Mouse (Mus musculus): ENCODE results near the gene Recql. TPM values are rescaled to one million over a fixed set of nuclear protein-coding genes. Genes with fewer than 3 reads are reported as not detected.
A peak's percentile ranks its signal among the peaks of the same experiment; 100 is the strongest.
"Not testable (repeated sequence)": the region's sequence is repeated elsewhere in the genome, so short reads cannot be mapped to it uniquely, and the experiment has no call there.

Recql gene
- total RNA-seq, 2 experiments from 2014 or later = 21.9 to 24.5 TPM

DNA sequence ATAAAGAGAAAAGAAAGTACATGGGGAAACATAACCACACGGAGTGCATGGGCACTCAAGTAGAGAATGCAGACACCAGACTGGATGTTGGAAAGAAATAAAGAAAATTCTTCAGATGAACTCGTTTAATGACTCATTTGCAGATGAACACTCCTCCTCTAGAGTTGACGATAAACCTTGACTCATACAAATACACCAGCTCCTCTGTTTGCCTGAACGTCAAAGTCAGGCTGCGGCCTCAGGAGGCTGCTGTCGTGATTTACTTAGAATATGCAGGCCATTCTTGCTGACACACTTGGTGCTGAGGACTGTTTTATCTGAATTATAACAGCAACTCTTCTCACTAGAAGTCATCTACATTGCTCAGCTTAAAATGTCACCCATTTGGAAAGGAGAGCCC, 24.9 kb downstream of the Recql start:
- intact Hi-C loops (cut with DNase I) = loop anchor here (2.0 kb wide), 1 partner anchor 157 kb away; no protein-coding TSS in a partner anchor

GRCm38 (mm10) chr6:142357106-142357505, 29.8 kb downstream of the Recql start:
- Histone ChIP-seq H3K4me3 (no peak overlapping the region), H3K27ac (no peak overlapping the region)
- TF ChIP-seq CTCF (IDR thresholded peaks at IDR 0.05) = no peak
- intact Hi-C loops (cut with DNase I) = no loop called here
- DNase-seq (ENCODE audit: extremely low spot score in 1 of 2, low spot score in 2 of 2) = no peak

More for the DNA sequence above, 24.9 kb downstream of the Recql start:
- DNase-seq (ENCODE audit: extremely low spot score in 1 of 2, low spot score in 2 of 2) = no peak
- H3K27ac ChIP-seq = no peak overlapping the region
- no peak for TF ChIP-seq CTCF (IDR thresholded peaks at IDR 0.05)
- H3K4me3 ChIP-seq = no peak overlapping the region

- DNase-seq (ENCODE audit: extremely low spot score in 1 of 2, low spot score in 2 of 2); H3K27ac ChIP-seq; H3K4me3 ChIP-seq; intact Hi-C loops (cut with DNase I): not testable (repeated sequence)
Measured at GRCm38 (mm10) chr6:142352099-142352498, 34.8 kb downstream of the Recql start.

DNA sequence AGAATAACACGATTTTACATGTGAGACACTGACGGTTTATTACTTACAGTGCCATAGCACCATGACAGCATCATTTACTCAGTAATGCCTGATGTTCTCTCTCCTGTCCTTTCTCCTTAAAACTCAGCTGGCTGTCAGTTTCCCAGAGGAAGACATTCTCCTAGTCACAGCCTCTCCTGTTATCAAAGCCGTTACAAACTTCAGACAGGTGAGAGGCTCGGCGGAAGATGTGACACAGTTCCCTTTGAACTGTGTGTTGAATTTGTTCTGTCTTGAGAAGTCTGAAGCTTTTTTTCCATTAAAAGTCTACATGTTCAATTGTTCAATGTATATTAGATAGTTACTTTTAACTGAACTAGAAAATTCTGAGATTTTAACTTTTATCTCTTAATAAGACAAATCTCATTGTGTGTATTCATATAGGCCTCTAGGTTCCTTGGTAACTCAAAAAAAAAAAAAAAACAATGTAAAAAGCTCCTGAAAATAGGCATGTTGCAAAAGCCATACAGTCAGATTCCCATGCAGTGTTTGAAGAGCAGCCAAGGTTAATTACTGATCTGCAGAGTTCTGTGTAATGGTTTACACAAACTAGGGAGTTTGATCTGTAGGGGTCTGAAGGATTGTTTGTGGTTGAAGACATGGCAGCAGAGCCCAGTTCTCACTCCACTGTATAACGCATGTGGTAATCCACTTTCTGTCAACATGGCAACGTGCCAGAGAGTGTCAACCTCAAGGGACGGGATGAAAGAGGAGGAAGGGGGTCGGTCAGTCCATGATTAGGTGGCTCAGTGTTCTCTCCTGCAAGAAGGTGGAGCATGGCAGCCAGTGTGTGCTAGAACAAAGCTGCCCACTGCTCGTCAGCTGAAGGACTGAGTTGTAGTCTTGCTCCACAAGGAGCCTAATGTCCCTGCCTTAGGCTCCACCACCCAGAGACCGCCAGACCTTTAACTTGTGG, 39.2 kb downstream of the Recql start:
- Histone ChIP-seq H3K27ac (no peak overlapping the region), H3K4me3 (no peak overlapping the region)
- TF ChIP-seq CTCF (IDR thresholded peaks at IDR 0.05) = no peak
- intact Hi-C loops (cut with DNase I) = loop anchor here (2.0 to 10.0 kb wide), 4 partner anchors 39 to 863 kb away; partner anchors contain the start of genes Golt1b, Ldhb and Recql
- DNase-seq (ENCODE audit: extremely low spot score in 1 of 2, low spot score in 2 of 2) = no peak

DNA sequence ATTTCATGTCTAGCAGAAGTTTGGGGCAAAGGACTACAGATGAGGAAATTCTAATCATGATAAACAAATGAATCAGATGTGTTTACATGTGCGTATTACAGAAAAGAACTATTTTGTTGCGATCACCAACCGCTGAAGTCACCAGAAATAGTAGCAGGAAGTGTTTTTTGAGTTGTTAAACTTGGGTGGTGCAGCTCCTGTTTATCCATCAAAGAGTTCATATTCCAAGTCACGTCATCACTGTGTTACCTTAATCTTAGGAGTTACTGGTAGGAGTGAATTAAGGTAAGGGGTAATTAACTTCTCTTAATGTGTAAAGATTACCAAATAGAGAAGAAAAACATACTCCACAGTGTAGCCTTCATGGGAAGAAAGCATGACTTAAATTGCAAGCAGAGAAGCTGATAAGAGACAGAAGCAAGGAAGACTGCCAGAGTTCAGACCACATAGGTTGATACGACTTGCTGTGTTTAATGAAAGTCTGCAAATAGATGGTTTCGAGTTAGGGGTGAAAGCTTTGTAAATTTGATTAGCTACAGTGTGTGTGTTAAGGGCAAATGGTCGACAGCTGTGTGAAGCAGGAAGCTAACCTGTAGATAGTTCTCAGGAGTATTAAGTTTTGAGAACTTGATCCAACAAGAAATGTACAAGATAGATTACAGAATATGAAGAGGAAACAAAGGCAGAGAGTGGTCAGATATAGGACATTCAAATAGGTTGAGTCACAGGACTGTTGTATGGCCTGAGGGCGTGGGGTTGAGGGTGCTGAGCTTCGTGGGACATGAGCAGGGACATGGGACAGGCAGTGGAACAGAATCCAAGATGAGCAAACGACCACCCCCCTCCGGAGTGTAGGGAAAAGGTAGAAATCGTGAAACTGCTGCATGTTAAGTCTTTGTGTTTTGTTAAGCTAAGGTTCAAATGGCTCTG, 40.4 kb downstream of the Recql start:
- intact Hi-C loops (cut with DNase I) = loop anchor here (2.0 to 10.0 kb wide), 4 partner anchors 40 to 862 kb away; partner anchors contain the start of genes Golt1b, Ldhb and Recql
- TF ChIP-seq CTCF (IDR thresholded peaks at IDR 0.05) = no peak
- peak overlapping the region; percentile 76 for H3K4me3 ChIP-seq
- H3K27ac ChIP-seq = peak overlapping the region; percentile 94
- no peak for DNase-seq (ENCODE audit: extremely low spot score in 1 of 2, low spot score in 2 of 2)

DNA sequence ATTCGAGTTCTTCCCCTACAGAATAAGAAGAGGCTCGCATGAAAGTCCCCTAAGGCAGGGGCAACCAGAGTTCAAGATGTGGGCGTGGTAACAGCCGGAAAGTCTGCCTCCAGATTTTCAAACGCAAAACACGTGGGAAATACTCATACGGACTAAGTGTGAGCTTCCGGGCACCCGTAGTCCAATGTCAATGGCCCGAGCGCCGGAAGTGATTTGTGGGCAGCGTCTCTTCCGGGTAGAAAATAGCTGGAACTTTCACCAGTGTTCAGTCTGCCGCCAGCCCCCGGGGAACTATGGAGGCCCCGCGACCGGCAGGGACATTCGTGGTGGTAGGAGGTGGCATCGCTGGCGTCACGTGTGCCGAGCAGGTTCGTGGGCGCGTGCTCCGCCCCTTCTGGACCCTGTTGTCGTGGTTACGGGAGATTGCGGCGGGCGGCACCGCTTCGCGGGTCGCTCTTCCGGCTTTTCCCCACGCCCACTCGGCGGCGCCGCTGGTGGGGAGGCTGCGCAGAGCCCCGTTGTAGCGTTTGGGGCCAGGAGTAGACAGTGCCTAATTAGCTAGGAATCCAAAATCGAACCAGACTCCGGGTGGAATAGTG, 41.3 kb downstream of the Recql start, which contains the start of gene Pyroxd1:
TSS of gene Pyroxd1 (plus strand) at position 215 of the 599 bp plus-strand sequence.
- H3K27ac ChIP-seq = peak within 1 kb of the TSS; percentile 94
- peak within 1 kb of the TSS; percentile 76 for H3K4me3 ChIP-seq
- intact Hi-C loops (cut with DNase I) = loop anchor here (2.0 to 10.0 kb wide), 4 partner anchors 41 to 861 kb away; partner anchors contain the start of genes Golt1b, Ldhb and Recql
- DNase-seq (ENCODE audit: extremely low spot score in 1 of 2, low spot score in 2 of 2) = peak; percentile 85 to 86
- TF ChIP-seq CTCF (IDR thresholded peaks at IDR 0.05) = no peak; the same call in 1 of the 2 replicates

DNA sequence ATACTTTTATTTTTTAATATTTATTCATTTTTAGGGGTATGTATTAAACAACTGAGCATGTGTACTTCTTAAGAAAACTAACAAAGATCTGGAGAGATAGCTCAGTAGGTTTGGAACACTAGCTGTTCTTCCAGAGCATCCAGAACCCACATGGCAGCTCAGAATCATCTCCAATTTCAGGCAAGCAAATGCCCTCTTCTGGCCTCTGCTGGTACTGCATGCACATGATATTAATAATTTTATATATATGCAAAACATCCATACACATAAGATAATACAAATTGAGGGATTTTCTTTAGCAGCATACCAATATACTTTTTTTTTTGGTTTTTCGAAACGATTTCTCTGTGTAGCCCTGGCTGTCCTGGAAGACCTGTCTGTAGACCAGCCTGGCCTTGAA, 43.3 kb downstream of the Recql start:
- intact Hi-C loops (cut with DNase I) = loop anchor here (10.0 kb wide), 2 partner anchors 401 to 859 kb away; no protein-coding TSS in a partner anchor
- no peak overlapping the region for H3K27ac ChIP-seq
- peak; percentile 79 for TF ChIP-seq CTCF (IDR thresholded peaks at IDR 0.05)
- DNase-seq (ENCODE audit: extremely low spot score in 1 of 2, low spot score in 2 of 2) = peak; percentile 26 to 35
- no peak overlapping the region for H3K4me3 ChIP-seq

- Histone ChIP-seq H3K4me3 (no peak overlapping the region), H3K27ac (no peak overlapping the region)
- intact Hi-C loops (cut with DNase I) = no loop called here
- no peak for DNase-seq (ENCODE audit: extremely low spot score in 1 of 2, low spot score in 2 of 2)
- TF ChIP-seq CTCF (IDR thresholded peaks at IDR 0.05) = no peak
Measured at GRCm38 (mm10) chr6:142339576-142339975, 47.3 kb downstream of the Recql start.

GRCm38 (mm10) chr6:142338961-142339360, 47.9 kb downstream of the Recql start:
- intact Hi-C loops (cut with DNase I) = no loop called here
- TF ChIP-seq CTCF (IDR thresholded peaks at IDR 0.05) = no peak
- no peak for DNase-seq (ENCODE audit: extremely low spot score in 1 of 2, low spot score in 2 of 2)
- H3K27ac ChIP-seq = no peak overlapping the region
- no peak overlapping the region for H3K4me3 ChIP-seq

DNA sequence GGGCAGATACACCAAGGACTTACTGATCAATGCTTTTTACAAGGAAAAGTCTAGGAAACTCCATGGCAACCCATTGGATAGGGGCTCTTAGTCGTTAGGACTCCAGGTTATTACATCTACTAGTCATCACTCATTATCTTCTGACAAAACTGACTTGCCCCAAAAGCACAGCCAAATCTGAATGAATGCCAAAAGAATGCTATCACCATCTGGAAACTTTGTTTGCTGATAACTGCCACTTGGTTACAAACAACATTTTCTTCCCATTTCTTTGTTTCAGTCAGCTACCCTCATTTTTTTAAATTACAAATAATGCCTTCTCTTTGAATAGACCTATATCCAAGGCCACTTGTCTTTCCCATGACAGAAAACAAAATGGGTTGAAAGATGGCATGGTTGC, 57.7 kb downstream of the Recql start:
- no peak overlapping the region for H3K4me3 ChIP-seq
- intact Hi-C loops (cut with DNase I) = loop anchor here (10.0 kb wide), 1 partner anchor 144 kb away; no protein-coding TSS in a partner anchor
- no peak for TF ChIP-seq CTCF (IDR thresholded peaks at IDR 0.05)
- H3K27ac ChIP-seq = no peak overlapping the region
- DNase-seq (ENCODE audit: extremely low spot score in 1 of 2, low spot score in 2 of 2) = no peak

- no peak overlapping the region for H3K27ac ChIP-seq
- intact Hi-C loops (cut with DNase I) = loop anchor here (10.0 kb wide), 1 partner anchor 142 kb away; no protein-coding TSS in a partner anchor
- H3K4me3 ChIP-seq = no peak overlapping the region
- DNase-seq (ENCODE audit: extremely low spot score in 1 of 2, low spot score in 2 of 2) = no peak
- no peak for TF ChIP-seq CTCF (IDR thresholded peaks at IDR 0.05)
Measured at GRCm38 (mm10) chr6:142326598-142326997, 60.3 kb downstream of the Recql start.

Data from left cerebral cortex, adult 2 months (tissue).